Mouse (Mus musculus) intestine, postnatal 0 days (tissue): ENCODE measurements around the gene Gm21987. TPM values are rescaled to one million over a fixed set of nuclear protein-coding genes. Genes with fewer than 3 reads are reported as not detected.
A peak's percentile ranks its signal among the peaks of the same experiment; 100 is the strongest.

Source experiments
- ATAC-seq: fragments of 200-750 bp; cut with Nextera tagmentation; 2 replicates; pipeline ENCODE4 v1.8.0; 2017; ENCODE audit warnings: mild to moderate bottlenecking, moderate TSS enrichment, moderate library complexity
- H3K27ac ChIP-seq: fragments of 300-500 bp; sonication (generic); 2 replicates; pipeline ENCODE4 v1.5.1; 2014; ENCODE audit warnings: mild to moderate bottlenecking, low read depth, low read length, moderate library complexity
- H3K27me3 ChIP-seq: fragments of 300-500 bp; sonication (generic); replicated peaks from 2 replicates; pipeline ENCODE4 v1.6.1; 2014; ENCODE audit warnings: low read length, mixed read lengths; ENCODE audit not compliant: control insufficient read depth, insufficient read depth
- H3K36me3 ChIP-seq: fragments of 300-500 bp; sonication (generic); 2 replicates; pipeline ENCODE4 v1.6.1; 2014; ENCODE audit warnings: mild to moderate bottlenecking, moderate library complexity; ENCODE audit not compliant: control insufficient read depth, insufficient read depth
- H3K4me1 ChIP-seq: fragments of 300-500 bp; sonication (generic); replicated peaks from 2 replicates; pipeline ENCODE4 v1.6.1; 2014; ENCODE audit warnings: antibody characterized with exemption, low read length, mixed read lengths; ENCODE audit not compliant: control insufficient read depth, insufficient read depth
- H3K4me2 ChIP-seq: fragments of 300-500 bp; sonication (generic); replicated peaks from 2 replicates; pipeline ENCODE4 v1.6.1; 2014; ENCODE audit warnings: low read depth, mild to moderate bottlenecking, moderate library complexity
- H3K4me3 ChIP-seq: fragments of 300-500 bp; sonication (generic); 2 replicates; pipeline ENCODE4 v1.5.1; 2014; ENCODE audit warnings: low read depth, low read length
- H3K9ac ChIP-seq: fragments of 300-500 bp; sonication (generic); 2 replicates; pipeline ENCODE4 v1.6.1; 2014; ENCODE audit warnings: mild to moderate bottlenecking, low read depth, low read length
- H3K9me3 ChIP-seq: fragments of 300-500 bp; sonication (generic); 2 replicates; pipeline ENCODE4 v1.6.1; 2016; ENCODE audit warnings: mixed run types; ENCODE audit not compliant: control insufficient read depth
- CTCF ChIP-seq: sonication (generic); IDR thresholded peaks from 2 replicates; pipeline ENCODE4 v1.5.1; 2016; ENCODE audit warnings: low read depth, mild to moderate bottlenecking, control low read depth, antibody characterized with exemption, moderate library complexity
- WGBS: fragments of 180-500 bp; shearing (Covaris S2); extraction: QIAGEN DNeasy Blood & Tissue Kit; methylation state at CpG from one replicate; pipeline ENCODE4 v1.1.7; 2014; 5-methylcytosine and 5-hydroxymethylcytosine counted together
- polyA plus RNA-seq: library from polyadenylated mRNA; unstranded; fragments of >200 nt; fragmentation: Nextera tagmentation; extraction: Ambion mirVana; gene quantifications from 2 replicates; pipeline ENCODE4 v1.2.1, GENCODE M21; 2015

Gm21987 gene
- polyA plus RNA-seq, 1 experiment from 2014 or later, result 0.38 TPM

- Histone ChIP-seq H3K27me3 (no peaks in the 10 kb centered on the region; the same call in 1 of the 2 replicates), H3K4me2 (no peak overlapping the region), H3K4me1 (no peaks in the 10 kb centered on the region), H3K9me3 (no peaks in the 10 kb centered on the region), H3K9ac (no peak overlapping the region), H3K27ac (no peak overlapping the region), H3K36me3 (no peaks in the 10 kb centered on the region), H3K4me3 (no peak overlapping the region)
- WGBS, result 62% methylated on average over 6 of the region's 6 CpGs
- no peak for TF ChIP-seq CTCF
- no peak for ATAC-seq
Observed at GRCm38 (mm10) chr16:38398266-38398665, 51.4 kb downstream of the Gm21987 start.

GRCm38 (mm10) chr16:38399076-38399475 lies 52.2 kb downstream of the Gm21987 start:
- TF ChIP-seq CTCF, result no peak
- H3K9ac ChIP-seq, result no peak overlapping the region
- no peak overlapping the region for H3K4me2 ChIP-seq

GRCm38 (mm10) chr16:38399531-38400231 lies 52.8 kb downstream of the Gm21987 start:
- no peak for ATAC-seq
- no peaks in the 10 kb centered on the region; the same call in 1 of the 2 replicates for H3K27me3 ChIP-seq
- WGBS, result 29% methylated on average over 17 of the region's 17 CpGs

More at GRCm38 (mm10) chr16:38399076-38399475, 52.2 kb downstream of the Gm21987 start:
- Histone ChIP-seq H3K36me3 (no peaks in the 10 kb centered on the region), H3K27me3 (no peaks in the 10 kb centered on the region; the same call in 1 of the 2 replicates), H3K4me1 (no peaks in the 10 kb centered on the region), H3K27ac (no peak overlapping the region), H3K4me3 (no peak overlapping the region), H3K9me3 (no peaks in the 10 kb centered on the region)
- 70% methylated on average over 3 of the region's 3 CpGs for WGBS
- no peak for ATAC-seq

GRCm38 (mm10) chr16:38400311-38400960 lies 53.6 kb downstream of the Gm21987 start:
- Histone ChIP-seq H3K27me3 (no peaks in the 10 kb centered on the region; the same call in 1 of the 2 replicates), H3K9me3 (no peaks in the 10 kb centered on the region), H3K9ac (no peak overlapping the region), H3K36me3 (no peaks in the 10 kb centered on the region), H3K4me2 (peak overlapping the region; percentile 46), H3K4me3 (no peak overlapping the region), H3K4me1 (no peaks in the 10 kb centered on the region), H3K27ac (no peak overlapping the region)
- TF ChIP-seq CTCF, result no peak
- no peak for ATAC-seq
- 73% methylated on average over 9 of the region's 9 CpGs for WGBS

More at GRCm38 (mm10) chr16:38399531-38400231, 52.8 kb downstream of the Gm21987 start:
- Histone ChIP-seq H3K9ac (no peak overlapping the region), H3K4me2 (peak overlapping the region; percentile 46), H3K9me3 (no peaks in the 10 kb centered on the region), H3K4me1 (no peaks in the 10 kb centered on the region), H3K27ac (no peak overlapping the region), H3K36me3 (no peaks in the 10 kb centered on the region), H3K4me3 (no peak overlapping the region)
- no peak for TF ChIP-seq CTCF

- Histone ChIP-seq H3K4me2 (no peak overlapping the region), H3K27ac (no peak overlapping the region), H3K4me3 (no peak overlapping the region), H3K36me3 (no peaks in the 10 kb centered on the region), H3K27me3 (no peaks in the 10 kb centered on the region; the same call in 1 of the 2 replicates), H3K9me3 (no peaks in the 10 kb centered on the region), H3K4me1 (no peaks in the 10 kb centered on the region), H3K9ac (no peak overlapping the region)
- no peak for ATAC-seq
- 78% methylated on average over 6 of the region's 6 CpGs for WGBS
- TF ChIP-seq CTCF, result no peak
Observed at GRCm38 (mm10) chr16:38401468-38401867, 54.6 kb downstream of the Gm21987 start.

- WGBS, result 88% methylated on average over 7 of the region's 7 CpGs
- Histone ChIP-seq H3K36me3 (no peaks in the 10 kb centered on the region), H3K4me2 (no peak overlapping the region), H3K4me3 (no peak overlapping the region), H3K9me3 (no peaks in the 10 kb centered on the region), H3K4me1 (no peaks in the 10 kb centered on the region), H3K27ac (no peak overlapping the region), H3K9ac (no peak overlapping the region), H3K27me3 (no peaks in the 10 kb centered on the region; the same call in 1 of the 2 replicates)
- no peak for ATAC-seq
- TF ChIP-seq CTCF, result no peak
Observed at GRCm38 (mm10) chr16:38403639-38404038, 56.8 kb downstream of the Gm21987 start.
